Mouse (Mus musculus) 416B (cell line): ENCODE results near the gene Prickle1.

ENCODE experiments used
- DNase-seq: peaks from one replicate; pipeline ENCODE4 v3.0.0; 2011; ENCODE audit warnings: low read depth

Gene Prickle1

DNA sequence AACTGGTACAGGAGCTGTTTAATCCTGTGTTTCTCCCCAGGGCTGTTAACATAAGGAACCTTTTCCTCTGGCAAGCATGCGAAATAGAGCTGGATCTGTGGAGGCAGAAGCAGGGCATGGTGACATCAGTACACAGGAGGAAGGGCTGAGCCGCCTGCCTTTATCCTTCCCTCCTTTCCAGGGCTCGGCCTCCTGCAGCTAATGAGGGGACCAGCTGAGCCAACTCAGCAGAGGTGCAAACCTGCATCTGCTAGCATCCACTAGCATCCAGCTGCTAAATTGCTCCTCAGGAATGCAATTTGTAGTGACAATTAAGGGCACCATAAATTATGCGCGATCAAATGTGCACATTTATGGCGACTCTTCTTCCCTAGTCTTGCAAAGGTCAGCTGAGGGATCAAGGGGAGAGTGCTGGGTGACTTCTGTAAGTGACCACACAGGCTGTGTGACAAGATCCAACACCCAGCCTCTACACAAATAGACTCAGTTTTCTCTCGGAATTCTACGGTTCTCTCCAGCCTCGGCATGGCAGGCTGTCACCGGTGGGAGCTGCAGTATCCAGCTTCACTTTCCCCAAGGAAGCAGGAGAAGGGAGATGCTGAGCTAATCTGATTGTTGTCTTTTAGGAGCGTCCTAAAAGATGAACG lies 84.9 kb downstream of the Prickle1 start:
- no peak for DNase-seq

DNA sequence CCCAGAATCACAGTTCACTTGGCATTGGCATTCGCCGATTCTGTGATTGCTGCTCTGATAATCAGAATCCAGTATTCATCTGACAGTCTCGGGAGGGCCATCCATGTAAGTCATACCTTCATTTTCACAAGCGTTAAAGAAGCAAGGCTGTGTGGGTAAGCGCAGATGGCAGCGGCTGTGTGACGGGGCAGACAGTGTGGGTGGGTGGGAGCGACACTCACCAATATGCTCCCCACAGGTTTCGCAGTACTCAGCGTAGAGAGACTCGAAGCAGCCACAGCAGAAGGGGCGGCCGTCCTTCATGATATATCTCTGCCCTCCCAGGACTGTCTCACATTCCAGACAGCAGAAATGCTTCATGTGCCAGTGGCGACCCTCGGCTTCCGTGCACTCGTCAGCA lies 90.9 kb downstream of the Prickle1 start:
- no peak for DNase-seq

DNA sequence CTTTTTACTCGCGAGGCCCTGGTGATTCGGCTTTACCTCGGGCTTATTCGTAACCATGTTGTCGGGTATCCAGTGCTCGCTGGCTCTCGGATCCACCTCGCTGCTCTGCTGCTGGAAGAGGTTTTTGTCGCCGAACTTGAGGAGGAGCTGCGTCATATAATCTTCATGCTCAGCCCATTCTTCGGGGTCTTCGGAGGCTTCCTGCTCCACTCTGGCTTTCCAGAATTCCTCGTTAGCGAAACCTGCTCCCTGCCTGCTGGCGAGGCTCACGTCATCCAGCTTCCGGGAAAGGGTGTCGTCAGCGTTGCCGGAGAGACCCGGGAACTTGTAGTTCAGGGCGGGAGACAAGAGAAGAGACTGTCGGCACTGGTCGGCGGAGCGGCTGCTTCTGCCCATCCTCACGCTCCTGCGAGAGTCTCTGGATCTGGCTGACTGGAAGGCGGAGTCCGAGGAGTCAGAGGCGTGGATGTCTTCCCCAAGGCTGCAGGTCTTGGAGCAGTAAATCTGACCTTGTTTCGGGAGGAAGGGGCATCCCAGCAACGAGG lies 92.4 kb downstream of the Prickle1 start:
- no peak for DNase-seq

DNA sequence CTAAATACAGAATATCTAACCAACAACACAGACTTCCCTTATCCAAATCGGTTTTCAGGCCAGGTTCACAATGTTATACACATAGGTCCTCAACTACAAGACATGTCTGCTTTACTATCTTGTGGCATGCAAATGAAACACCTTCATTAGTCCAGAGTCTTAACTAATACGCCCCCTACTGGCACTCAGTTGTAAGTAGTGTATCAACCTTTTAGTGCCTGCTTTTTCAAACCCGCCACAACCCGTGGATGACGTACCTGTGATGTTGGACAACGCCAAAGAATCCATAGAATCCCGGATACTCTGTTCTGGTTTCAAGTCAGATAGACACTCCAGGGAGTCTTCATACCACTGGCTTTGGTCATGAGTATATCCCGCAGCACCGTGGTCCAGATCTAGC lies 93.0 kb downstream of the Prickle1 start:
- peak; percentile 34 for DNase-seq

DNA sequence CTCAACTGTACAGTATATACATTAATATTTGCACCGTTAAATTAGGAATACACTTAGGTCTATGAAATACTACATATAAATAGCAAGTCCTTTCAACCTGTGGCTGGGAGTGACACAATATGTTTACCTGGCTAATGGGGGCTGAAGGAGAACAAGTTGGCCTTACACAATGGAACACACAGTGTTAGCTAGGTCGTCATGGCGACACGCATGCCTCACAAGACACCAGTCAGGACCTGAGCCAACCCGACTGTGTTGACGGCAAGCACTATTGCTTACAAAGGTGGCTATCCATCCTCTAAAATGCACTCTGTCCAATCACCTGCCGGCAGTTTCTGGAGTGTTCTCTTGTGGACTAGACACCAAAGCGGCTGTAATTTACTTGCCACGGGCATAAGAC lies 95.8 kb downstream of the Prickle1 start:
- DNase-seq, result no peak

DNA sequence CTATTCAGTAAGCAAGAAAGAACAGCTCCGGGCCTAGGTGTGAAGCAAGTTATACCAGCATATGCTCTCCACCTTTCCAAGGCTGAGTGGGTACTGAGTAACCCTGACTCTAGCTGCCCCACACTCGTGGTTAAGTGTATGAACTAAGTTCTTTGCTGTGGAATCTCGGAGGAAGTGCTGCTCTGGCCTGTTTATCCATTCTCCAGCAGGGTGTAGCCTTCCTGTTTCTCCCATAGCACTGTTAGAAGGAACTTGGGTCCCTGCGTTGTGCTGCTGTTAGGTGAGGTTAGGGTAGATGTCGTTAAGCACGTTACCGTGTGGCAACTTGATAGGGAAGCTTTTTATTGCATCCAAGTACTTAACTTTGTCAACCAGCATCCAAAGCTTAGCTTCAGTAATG lies 101.0 kb downstream of the Prickle1 start:
- DNase-seq, result no peak

DNA sequence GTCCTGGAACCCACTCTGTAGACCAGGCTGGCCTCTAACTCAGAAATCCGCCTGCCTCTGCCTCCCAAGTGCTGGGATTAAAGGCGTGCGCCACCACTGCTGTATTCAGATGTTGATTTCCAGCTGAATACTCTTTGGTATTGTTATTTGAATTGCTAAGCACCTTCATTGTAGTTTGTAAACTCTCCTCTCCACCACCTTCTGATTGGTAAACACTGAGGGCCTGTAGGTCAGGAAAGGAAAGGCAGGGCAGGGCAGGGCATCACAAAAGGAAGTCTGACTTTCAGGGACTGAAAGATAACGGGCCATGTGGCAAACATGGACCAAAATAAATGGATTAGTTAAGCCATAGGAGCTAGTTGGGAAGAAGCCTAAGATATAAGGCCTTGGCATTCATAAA lies 106.1 kb downstream of the Prickle1 start:
- DNase-seq, result no peak

DNA sequence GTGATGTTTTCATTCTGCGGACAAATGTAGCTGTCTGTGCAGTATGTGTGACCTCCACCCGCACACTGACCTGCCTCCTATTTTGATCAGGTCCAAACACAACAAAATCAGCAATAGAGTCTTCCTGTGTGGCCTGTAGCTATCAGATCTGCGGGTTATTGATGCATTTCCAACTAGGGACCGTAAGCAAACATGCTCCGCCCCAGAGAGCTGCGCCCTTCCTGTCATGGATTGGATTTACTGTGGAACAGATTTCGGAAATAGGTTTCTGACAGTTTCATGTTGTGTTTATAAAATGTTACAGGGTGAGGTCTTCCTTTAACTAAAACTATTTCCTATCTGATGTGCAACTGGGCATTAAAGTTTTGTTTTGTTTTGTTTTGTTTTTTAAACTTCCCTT lies 109.6 kb downstream of the Prickle1 start:
- no peak for DNase-seq

DNA sequence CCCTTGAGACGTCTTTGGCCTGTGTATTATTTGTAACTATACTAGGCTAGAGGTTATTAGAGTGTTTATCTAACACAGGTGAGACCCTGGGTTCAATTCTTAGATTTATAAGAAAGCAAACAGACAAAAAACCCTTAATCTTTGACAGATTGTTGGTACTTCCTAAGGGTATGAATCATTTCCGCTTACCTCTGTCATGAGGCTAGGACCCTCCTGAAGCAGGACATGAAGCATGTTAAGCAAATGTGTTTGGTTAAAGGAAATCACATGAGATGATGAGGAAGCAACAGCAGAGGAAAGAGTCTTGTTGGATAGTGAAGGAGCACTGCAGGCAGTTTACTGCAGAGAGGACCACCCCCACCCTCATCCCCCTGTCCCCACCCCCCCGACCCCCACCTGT lies 110.4 kb downstream of the Prickle1 start:
- peak; percentile 77 for DNase-seq

DNA sequence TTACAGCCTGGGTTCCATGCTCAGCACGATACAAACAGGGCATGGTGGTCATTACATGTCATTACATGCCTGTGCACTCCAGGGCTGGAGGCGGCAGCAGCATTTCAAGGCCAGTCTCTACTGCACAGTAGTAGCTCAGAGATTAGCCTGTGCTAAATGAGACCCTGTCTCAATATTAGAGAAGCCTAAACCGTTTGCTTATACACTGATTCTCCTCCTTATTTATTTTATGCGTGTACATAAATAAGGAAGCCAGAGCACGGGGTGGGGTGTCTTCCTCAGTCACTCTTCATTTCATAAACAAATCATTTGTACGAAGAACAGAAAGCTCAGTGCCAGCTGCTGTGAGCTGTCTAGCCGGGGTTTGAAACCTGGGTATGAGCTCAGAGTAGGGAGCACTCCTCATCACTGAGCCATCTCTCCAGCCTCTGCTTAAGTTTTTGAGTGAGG lies 111.4 kb downstream of the Prickle1 start:
- no peak for DNase-seq

DNA sequence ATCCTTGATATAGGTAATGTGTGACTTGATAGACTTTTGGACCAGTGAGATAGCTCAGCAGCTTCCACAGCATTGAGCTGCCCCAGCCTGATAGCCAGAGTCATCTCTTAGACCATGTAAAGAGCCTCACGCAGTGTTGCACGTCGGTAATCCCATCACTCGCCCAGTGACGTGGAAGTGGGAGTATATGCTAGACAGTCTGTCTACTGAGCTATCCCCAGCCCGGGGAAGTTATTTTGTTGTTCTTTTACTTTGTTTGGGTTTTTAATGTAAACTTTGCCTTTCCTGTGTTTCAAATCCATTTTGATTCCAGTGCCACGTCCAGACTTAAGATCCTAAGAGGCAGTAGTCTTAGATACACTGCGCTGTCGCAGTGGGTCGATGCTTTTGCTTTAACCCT lies 114.6 kb downstream of the Prickle1 start:
- DNase-seq, result no peak

DNA sequence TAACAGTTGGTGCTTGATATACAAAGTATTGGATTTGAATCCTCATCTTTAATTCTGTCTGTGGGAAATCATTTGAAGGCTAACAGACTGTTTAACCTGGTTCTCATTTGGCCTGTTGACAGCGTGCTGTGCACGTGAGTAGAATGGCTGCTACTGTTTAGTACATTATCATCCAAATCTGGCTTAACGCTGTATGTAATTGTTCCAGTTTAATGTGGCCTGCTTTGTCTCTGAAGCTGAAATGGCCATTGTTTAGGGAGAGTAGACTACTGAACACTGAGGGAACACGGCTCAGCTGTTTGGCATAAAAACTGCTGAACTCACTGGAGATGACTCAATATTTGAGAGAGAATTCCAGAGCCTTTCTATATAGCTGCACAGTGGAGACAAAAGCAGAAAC lies 116.2 kb downstream of the Prickle1 start:
- DNase-seq, result no peak

DNA sequence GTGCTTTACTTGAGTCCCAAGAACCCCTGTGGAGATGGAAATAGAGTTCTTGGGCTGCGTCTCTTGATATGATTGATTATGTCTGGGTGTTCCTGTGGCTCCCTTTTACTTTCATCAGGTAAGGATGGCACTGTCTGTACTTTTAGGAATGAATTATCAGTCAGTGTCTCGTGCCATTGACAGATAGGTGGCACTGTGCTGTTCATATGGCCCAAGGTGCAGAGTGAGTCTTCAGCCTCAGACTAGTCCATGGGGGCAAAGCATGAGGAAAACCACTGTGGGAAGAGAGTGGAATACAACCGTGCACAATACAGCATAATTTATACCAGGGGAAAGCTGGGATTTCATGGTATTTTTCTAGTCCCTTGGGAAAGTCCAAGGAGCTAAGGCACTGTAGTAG lies 117.0 kb downstream of the Prickle1 start:
- DNase-seq, result no peak

DNA sequence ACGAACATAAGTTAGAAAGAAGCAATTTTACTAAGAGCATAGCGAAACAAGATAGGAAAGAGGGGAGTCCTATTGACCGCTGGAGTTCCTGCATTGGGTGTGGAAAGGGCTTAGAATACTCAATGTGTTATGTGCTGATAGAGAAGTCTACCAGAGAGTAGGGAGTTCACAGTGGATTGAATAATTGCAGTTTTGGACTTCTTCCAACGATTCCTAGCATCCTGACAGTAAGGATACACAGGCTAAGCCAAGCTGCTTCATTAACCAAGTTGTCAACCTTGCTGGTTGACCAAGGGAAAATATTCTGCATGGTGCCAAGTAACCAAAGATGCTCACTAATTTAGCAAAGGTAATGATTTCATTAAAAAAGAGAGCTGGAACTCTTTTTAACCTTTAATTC lies 118.0 kb downstream of the Prickle1 start:
- DNase-seq, result no peak

DNA sequence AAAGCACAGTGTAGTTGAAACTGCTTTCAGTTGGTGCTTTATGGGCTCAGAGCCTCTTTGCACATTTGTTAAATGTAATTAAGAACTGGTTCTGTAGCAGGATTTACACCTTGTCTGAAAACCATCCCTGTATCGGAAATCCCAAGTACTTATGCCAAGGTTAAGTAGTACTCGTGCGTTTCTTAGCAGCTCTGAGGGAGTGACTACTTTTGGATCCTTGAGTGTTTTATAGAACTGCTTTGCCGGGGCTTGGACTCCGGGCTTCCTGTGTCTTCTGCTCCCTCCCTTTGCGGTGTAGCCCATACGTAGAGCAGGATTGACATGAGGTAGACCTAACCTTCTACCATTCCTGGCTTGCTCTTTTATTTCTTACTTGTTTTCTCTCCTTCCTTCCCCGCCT lies 120.0 kb downstream of the Prickle1 start:
- DNase-seq, result no peak

DNA sequence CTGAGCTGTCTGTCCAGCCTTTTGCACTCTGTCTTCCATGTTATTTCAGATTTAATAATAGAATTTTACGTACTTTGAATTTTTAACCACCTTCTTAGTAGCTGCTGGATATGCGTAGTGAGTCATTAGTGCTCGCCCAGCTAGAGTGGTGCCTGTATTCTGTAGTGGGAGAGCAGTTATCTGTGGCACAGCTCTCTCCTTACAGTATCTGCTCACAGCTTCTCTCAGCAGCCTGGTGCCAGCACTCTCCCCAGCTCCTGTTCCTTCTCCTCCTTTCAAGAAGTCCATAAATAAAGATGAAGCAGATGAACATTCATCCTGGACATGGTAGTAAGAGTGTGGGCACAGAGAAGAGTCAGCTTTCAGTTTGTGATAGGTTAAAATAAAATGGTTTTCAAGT lies 121.4 kb downstream of the Prickle1 start:
- DNase-seq, result no peak

DNA sequence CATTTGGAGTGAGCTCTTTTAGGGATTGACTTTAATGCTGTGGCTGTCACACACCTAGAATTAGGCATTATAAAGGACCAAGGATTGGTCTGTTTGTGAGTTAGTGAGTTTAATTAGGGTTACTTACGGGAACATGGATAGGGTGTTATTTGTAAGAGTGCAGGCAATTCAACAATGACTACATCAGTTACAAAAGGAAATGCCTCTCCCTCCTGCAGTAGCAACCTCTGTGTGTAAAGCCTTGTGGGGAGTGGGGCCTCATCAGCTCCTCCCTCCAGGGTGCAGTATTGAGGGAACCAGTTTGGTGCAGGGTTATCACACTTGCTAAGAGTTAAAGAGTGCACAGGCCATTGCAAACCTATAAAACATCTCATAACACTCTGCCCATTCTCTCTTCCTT lies 123.6 kb downstream of the Prickle1 start:
- no peak for DNase-seq

DNA sequence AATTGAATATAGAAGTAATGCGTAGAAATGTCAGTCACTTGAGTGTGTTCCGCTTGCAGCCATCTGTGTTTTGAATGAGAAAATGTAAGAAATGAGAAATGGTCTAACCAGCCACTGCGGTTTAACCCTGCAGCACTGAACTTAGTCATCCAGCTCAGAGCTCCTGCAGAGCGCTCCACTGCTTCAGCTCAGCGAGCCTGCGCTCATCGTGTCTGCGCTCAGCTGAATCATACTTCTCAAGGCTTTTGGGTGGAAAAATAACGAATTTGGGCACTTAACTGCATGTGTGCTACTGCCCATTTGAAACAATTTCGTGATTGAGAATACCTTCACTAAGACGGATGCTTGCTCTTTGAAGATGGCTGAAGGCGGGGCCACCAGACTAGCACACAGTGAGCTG lies 124.0 kb downstream of the Prickle1 start:
- no peak for DNase-seq

DNA sequence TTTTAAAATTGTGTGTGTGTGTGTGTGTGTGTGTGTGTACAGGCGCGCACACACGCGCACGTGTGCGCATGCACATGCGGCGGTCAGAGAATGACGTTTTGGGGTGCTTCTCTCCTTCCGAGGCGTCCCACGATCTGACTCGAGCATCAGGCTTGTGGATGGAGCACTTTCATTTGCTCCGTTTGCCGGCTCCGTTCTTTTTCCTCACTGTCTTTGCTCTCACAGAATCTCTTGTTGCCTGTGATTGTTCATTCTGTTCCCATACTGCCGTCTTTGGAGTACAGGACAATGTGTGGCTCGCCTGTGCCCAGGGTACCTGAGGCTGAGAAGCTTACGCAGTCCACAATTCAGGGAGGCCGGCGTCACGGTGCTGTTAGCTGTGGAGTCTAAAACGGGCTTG lies 134.6 kb downstream of the Prickle1 start:
- no peak for DNase-seq

DNA sequence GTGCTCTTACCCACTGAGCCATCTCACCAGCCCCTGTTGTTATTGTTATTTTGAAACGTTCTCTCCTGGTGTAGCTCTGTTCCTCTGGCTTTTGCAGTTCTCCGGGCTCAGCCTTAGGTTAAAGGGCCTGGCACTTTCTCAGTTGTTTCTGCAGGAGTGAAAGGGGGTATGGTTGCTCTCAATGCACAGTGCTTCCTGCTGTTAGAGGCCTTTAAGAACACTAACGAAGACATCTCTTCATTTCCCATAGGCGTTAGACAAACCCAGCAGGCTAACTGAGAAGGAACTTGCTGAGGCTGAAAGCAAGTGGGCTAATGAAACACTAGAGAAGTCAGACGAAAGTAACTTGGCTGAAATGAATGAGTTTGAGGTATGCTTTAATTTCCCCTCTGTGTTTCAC lies 136.3 kb downstream of the Prickle1 start:
- no peak for DNase-seq

DNA sequence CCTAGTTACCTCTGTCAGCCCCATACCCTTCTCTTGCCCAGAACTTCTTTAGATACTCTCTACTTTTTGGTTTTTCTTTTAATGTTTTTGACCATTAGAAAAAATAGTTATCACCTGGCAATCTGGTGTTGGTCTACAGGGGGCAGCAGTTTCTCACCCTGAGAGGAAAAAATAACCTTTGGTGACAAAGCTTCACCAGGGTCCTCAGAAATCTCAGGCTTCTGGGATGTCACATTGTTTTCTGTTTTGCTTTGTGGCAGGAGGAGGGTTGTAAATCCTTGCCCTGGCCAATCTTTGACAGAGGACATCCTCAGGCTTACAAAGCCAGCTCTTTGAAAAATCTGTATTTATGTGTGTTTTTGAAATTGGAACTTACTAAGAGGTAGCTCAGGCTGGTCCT lies 139.7 kb downstream of the Prickle1 start:
- peak; percentile 29 for DNase-seq

DNA sequence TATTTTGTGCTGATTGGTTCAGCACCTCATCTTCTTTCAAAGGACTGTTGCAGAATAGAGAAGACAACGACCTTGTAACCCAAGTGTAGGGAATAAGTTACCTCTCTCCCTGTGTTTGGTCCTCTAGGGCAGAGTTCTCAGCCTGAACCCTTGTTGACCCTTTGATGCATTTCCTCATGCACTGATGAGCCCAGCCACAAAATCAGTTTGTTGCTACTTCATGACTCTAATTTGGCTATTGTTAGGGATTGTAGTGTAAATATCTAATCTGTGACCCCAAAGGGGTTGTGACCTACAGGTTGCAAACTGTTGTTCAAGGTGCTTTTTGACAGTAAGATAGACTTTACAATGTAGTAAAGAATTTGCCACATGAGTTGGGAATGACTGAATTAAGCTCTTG lies 142.4 kb downstream of the Prickle1 start:
- no peak for DNase-seq
